Mouse (Mus musculus) neutrophil, adult 5-6 weeks (primary cell): Measurements from ENCODE around the gene Sbno2. TPM values are rescaled to one million over a fixed set of nuclear protein-coding genes. Genes with fewer than 3 reads are reported as not detected.
"Not testable (repeated sequence)": the region's sequence is repeated elsewhere in the genome, so short reads cannot be mapped to it uniquely, and the experiment has no call there.

Experiments used
- ATAC-seq: fragments of 151-379, 151-347 bp; 2 replicates; pipeline ENCODE4 v1.8.0; 2017; ENCODE audit warnings: mild to moderate bottlenecking, moderate TSS enrichment; ENCODE audit not compliant: insufficient number of reproducible peaks, poor library complexity, low FRiP score, severe bottlenecking; ENCODE audit errors: extremely low read depth
- total RNA-seq: library from RNA; stranded (forward); fragments of 200-1000 nt; gene quantifications from 2 replicates; pipeline ENCODE4 v1.2.3, GENCODE M21; 2017

Gene Sbno2
- total RNA-seq, 1 experiment from 2014 or later: 238 TPM

- ATAC-seq: peak; percentile 13; the same call in 1 of the 2 replicates
Measured at GRCm38 (mm10) chr10:80051618-80052373, 53.6 kb downstream of the Sbno2 start.

- no peak for ATAC-seq
Measured at GRCm38 (mm10) chr10:80050885-80051617, 54.3 kb downstream of the Sbno2 start.

- ATAC-seq: no peak
Measured at GRCm38 (mm10) chr10:80050244-80050643, 55.1 kb downstream of the Sbno2 start.

- no peak for ATAC-seq
Measured at GRCm38 (mm10) chr10:80048834-80049233, 56.5 kb downstream of the Sbno2 start.

GRCm38 (mm10) chr10:80048396-80048795, 57.0 kb downstream of the Sbno2 start:
- no peak for ATAC-seq

GRCm38 (mm10) chr10:80047041-80047565, 58.3 kb downstream of the Sbno2 start, which contains the start of gene Gpx4:
Gpx4 (plus strand) TSS chr10:80047166.
- no peak for ATAC-seq

GRCm38 (mm10) chr10:80045766-80046165, 59.6 kb downstream of the Sbno2 start:
- ATAC-seq: no peak

GRCm38 (mm10) chr10:80045364-80045763, 60.0 kb downstream of the Sbno2 start:
- not testable (repeated sequence) for ATAC-seq

GRCm38 (mm10) chr10:80044087-80044486, 61.3 kb downstream of the Sbno2 start:
- no peak for ATAC-seq

- ATAC-seq: not testable (repeated sequence)
Measured at GRCm38 (mm10) chr10:80041409-80042060, 63.8 kb downstream of the Sbno2 start.

GRCm38 (mm10) chr10:80039559-80039979, 65.8 kb downstream of the Sbno2 start, which contains the start of gene Polr2e:
Polr2e (minus strand) TSS chr10:80039795.
- ATAC-seq: peak; percentile 89

GRCm38 (mm10) chr10:80036832-80037231, 68.5 kb downstream of the Sbno2 start:
- ATAC-seq: no peak

- ATAC-seq: no peak
Measured at GRCm38 (mm10) chr10:80035686-80036085, 69.7 kb downstream of the Sbno2 start.

GRCm38 (mm10) chr10:80035148-80035547, 70.2 kb downstream of the Sbno2 start:
- ATAC-seq: no peak

GRCm38 (mm10) chr10:80033511-80034391, 71.6 kb downstream of the Sbno2 start:
- peak; percentile 24; the same call in 1 of the 2 replicates for ATAC-seq

- peak; percentile 62 for ATAC-seq
Measured at GRCm38 (mm10) chr10:80032799-80033480, 72.4 kb downstream of the Sbno2 start.

GRCm38 (mm10) chr10:80030736-80031135, 74.6 kb downstream of the Sbno2 start:
- ATAC-seq: no peak

- no peak for ATAC-seq
Measured at GRCm38 (mm10) chr10:80030191-80030590, 75.2 kb downstream of the Sbno2 start.
